16 mouse cellular contexts compared by ENCODE assay signal in genomic region chr3:130833082-130833481, GRCm38 (mm10).
A peak's percentile ranks its signal among the peaks of the same experiment; 100 is the strongest.
DNase-seq lines count a peak whose midpoint lies in the region; ATAC-seq and TF ChIP-seq lines count a peak whose summit lies in the region.
"Had no signal": no experiment of that assay in that cellular context is flagged by ENCODE, and none has a peak within 500 bp of the region (broad histone marks: within the 10 kb centered on the region; RNA-seq: fewer than 3 reads in every experiment).

No protein-coding gene starts in this region.

- no peak overlapping the region for H3K4me3 ChIP-seq in layer of hippocampus, adult 2 months
- no peak overlapping the region for H3K4me3 ChIP-seq in intestine, embryonic 16.5 days (ENCODE audit: low read length)
- H3K4me3 ChIP-seq in liver, embryonic 16.5 days (ENCODE audit: low read depth, low read length) = no peak overlapping the region
- H3K4me3 ChIP-seq: embryonic facial prominence, embryonic 13.5 days; hindbrain, embryonic 10.5 days; neural tube, embryonic 15.5 days had no signal

- no peak overlapping the region for H3K4me2 ChIP-seq in intestine, embryonic 16.5 days (ENCODE audit: low read depth, low read length)
- H3K4me2 ChIP-seq in liver, embryonic 16.5 days (ENCODE audit: low read depth, low read length) = no peak overlapping the region
- H3K4me2 ChIP-seq: embryonic facial prominence, embryonic 13.5 days; midbrain, embryonic 11.5 days; neural tube, embryonic 15.5 days had no signal

- no peaks in the 10 kb centered on the region for H3K27me3 ChIP-seq in intestine, embryonic 16.5 days (replicated peaks; ENCODE audit: control insufficient read depth, insufficient read depth, low read length)
- H3K27me3 ChIP-seq in liver, embryonic 16.5 days (ENCODE audit: control insufficient read depth, insufficient read depth, low read depth, low read length) = no peaks in the 10 kb centered on the region
- H3K27me3 ChIP-seq: embryonic facial prominence, embryonic 13.5 days; neural tube, embryonic 15.5 days had no signal

- no peaks in the 10 kb centered on the region for H3K36me3 ChIP-seq in intestine, embryonic 16.5 days (ENCODE audit: control insufficient read depth, insufficient read depth, low read length)
- H3K36me3 ChIP-seq in liver, embryonic 16.5 days (ENCODE audit: control insufficient read depth, insufficient read depth) = no peaks in the 10 kb centered on the region
- H3K36me3 ChIP-seq: embryonic facial prominence, embryonic 13.5 days; hindbrain, embryonic 10.5 days; neural tube, embryonic 15.5 days had no signal

- peak overlapping the region; percentile 55; the same call in 1 of the 2 replicates for H3K27ac ChIP-seq in layer of hippocampus, adult 2 months
- peak overlapping the region; percentile 88 for H3K27ac ChIP-seq in intestine, embryonic 16.5 days (ENCODE audit: low read length)
- H3K27ac ChIP-seq in liver, embryonic 16.5 days (ENCODE audit: low read length) = no peak overlapping the region
- H3K27ac ChIP-seq: embryonic facial prominence, embryonic 13.5 days; hindbrain, embryonic 10.5 days; neural tube, embryonic 15.5 days had no signal

- peaks cover 5% of the 10 kb centered on the region; the same call in 1 of the 2 replicates for H3K4me1 ChIP-seq in intestine, embryonic 16.5 days (ENCODE audit: control insufficient read depth, insufficient read depth, low read length)
- no peaks in the 10 kb centered on the region for H3K4me1 ChIP-seq in liver, embryonic 16.5 days (ENCODE audit: control insufficient read depth, low read depth, low read length)

- WGBS in intestine, embryonic 16.5 days = 44% methylated on average over 9 of the region's 9 CpGs
- WGBS in liver, embryonic 16.5 days (ENCODE audit: insufficient replicate concordance) = 56% methylated on average over 9 of the region's 9 CpGs

- no peak overlapping the region for H3K9ac ChIP-seq in intestine, embryonic 16.5 days (ENCODE audit: low read depth, low read length)
- H3K9ac ChIP-seq in liver, embryonic 16.5 days (ENCODE audit: low read depth, low read length) = no peak overlapping the region
- H3K9ac ChIP-seq: embryonic facial prominence, embryonic 13.5 days; neural tube, embryonic 15.5 days had no signal

- DNase-seq in layer of hippocampus, adult 2 months (ENCODE audit: low spot score in 2 of 2) = no peak
- no peak for DNase-seq in layer of hippocampus, adult 9-11 months
- peak; percentile 23 for DNase-seq in ZHBTc4 (ENCODE audit: low read depth, low spot score)
- DNase-seq in thymus, postnatal 14 days = no peak
- no peak for DNase-seq in adrenal gland, postnatal 25 days
- DNase-seq: cerebellum, adult 18-20 months; lung, postnatal 14 days; retina, postnatal 1 day; thymus, postnatal 4 days had no signal

- ATAC-seq in intestine, embryonic 16.5 days = peak; percentile 99
- ATAC-seq in liver, embryonic 16.5 days (ENCODE audit: low read depth) = peak; percentile 84
- ATAC-seq: inflammation-experienced regulatory T-cells, adult 6 months had no signal

- no peaks in the 10 kb centered on the region for H3K9me3 ChIP-seq in intestine, embryonic 16.5 days (ENCODE audit: control insufficient read depth, low read length)
- H3K9me3 ChIP-seq in liver, embryonic 16.5 days (replicated peaks; ENCODE audit: control insufficient read depth, low read length) = no peaks in the 10 kb centered on the region
- H3K9me3 ChIP-seq: embryonic facial prominence, embryonic 13.5 days; hindbrain, embryonic 10.5 days; neural tube, embryonic 15.5 days had no signal

- no peak for TF ChIP-seq CTCF in layer of hippocampus, adult 2 months (conservative IDR thresholded peaks at IDR 0.05)
